Mouse (Mus musculus) neural tube, embryonic 11.5 days (tissue): ENCODE measurements around the gene Pex14. TPM values are rescaled to one million over a fixed set of nuclear protein-coding genes. Genes with fewer than 3 reads are reported as not detected.

Experiments used
- ATAC-seq: fragments of 200-750 bp; cut with Nextera tagmentation; 2 replicates; pipeline ENCODE4 v1.8.0; 2017; ENCODE audit warnings: moderate number of reproducible peaks, mild to moderate bottlenecking, moderate TSS enrichment, moderate library complexity; ENCODE audit not compliant: insufficient read depth, low FRiP score, low TSS enrichment
- DNase-seq: peaks from one replicate; pipeline ENCODE4 v3.0.0-alpha.2; 2015; ENCODE audit warnings: low spot score
- H3K27ac ChIP-seq: fragments of 300-500 bp; sonication (generic); 2 replicates; pipeline ENCODE4 v1.5.1; 2014; ENCODE audit warnings: low read depth, mild to moderate bottlenecking, low read length
- H3K27me3 ChIP-seq: fragments of 300-500 bp; sonication (generic); 2 replicates; pipeline ENCODE4 v1.6.1; 2014; ENCODE audit warnings: mild to moderate bottlenecking, low read length, mixed read lengths; ENCODE audit not compliant: control insufficient read depth, insufficient read depth
- H3K36me3 ChIP-seq: fragments of 300-500 bp; sonication (generic); 2 replicates; pipeline ENCODE4 v1.6.1; 2014; ENCODE audit warnings: mild to moderate bottlenecking, low read length, moderate library complexity, mixed read lengths; ENCODE audit not compliant: control insufficient read depth, insufficient read depth
- H3K4me1 ChIP-seq: fragments of 300-500 bp; sonication (generic); 2 replicates; pipeline ENCODE4 v1.6.1; 2014; ENCODE audit warnings: low read length, mixed read lengths; ENCODE audit not compliant: control insufficient read depth, insufficient read depth
- H3K4me2 ChIP-seq: fragments of 300-500 bp; sonication (generic); 2 replicates; pipeline ENCODE4 v1.6.1; 2014; ENCODE audit warnings: low read depth, mild to moderate bottlenecking, moderate library complexity
- H3K4me3 ChIP-seq: fragments of 300-500 bp; sonication (generic); 2 replicates; pipeline ENCODE4 v1.5.1; 2014; ENCODE audit warnings: low read depth, low read length
- H3K9ac ChIP-seq: fragments of 300-500 bp; sonication (generic); 2 replicates; pipeline ENCODE4 v1.6.1; 2014; ENCODE audit warnings: mild to moderate bottlenecking, low read length
- H3K9me3 ChIP-seq: fragments of 300-500 bp; sonication (generic); 2 replicates; pipeline ENCODE4 v1.6.1; 2016; ENCODE audit warnings: low read length; ENCODE audit not compliant: control insufficient read depth
- WGBS: fragments of 180-500 bp; shearing (Covaris S2); extraction: QIAGEN DNeasy Blood & Tissue Kit; methylation state at CpG from one replicate; pipeline ENCODE4 v1.1.7; 2014; 5-methylcytosine and 5-hydroxymethylcytosine counted together
- polyA plus RNA-seq: library from polyadenylated mRNA; unstranded; fragments of >200 nt; fragmentation: Nextera tagmentation; extraction: Ambion mirVana; gene quantifications from 2 replicates; pipeline ENCODE4 v1.2.1, GENCODE M21; 2014

Gene Pex14
- polyA plus RNA-seq, 1 experiment from 2014 or later: 43.0 TPM

GRCm38 (mm10) chr4:149091364-149091763, 8.3 kb downstream of the Pex14 start:
- no peaks in the 10 kb centered on the region for H3K9me3 ChIP-seq
- DNase-seq (no peak), ATAC-seq (no peak)
- H3K4me2 ChIP-seq: no peak overlapping the region
- WGBS: 92% methylated on average over 8 of the region's 8 CpGs
- no peaks in the 10 kb centered on the region for H3K4me1 ChIP-seq
- no peaks in the 10 kb centered on the region for H3K27me3 ChIP-seq
- no peak overlapping the region for H3K4me3 ChIP-seq
- no peak overlapping the region for H3K27ac ChIP-seq
- no peak overlapping the region for H3K9ac ChIP-seq
- H3K36me3 ChIP-seq: no peaks in the 10 kb centered on the region; the same call in 1 of the 2 replicates

GRCm38 (mm10) chr4:149085381-149085780, 14.3 kb downstream of the Pex14 start:
- no peak overlapping the region for H3K4me3 ChIP-seq
- H3K4me2 ChIP-seq: no peak overlapping the region
- no peak overlapping the region for H3K9ac ChIP-seq
- H3K36me3 ChIP-seq: no peaks in the 10 kb centered on the region
- H3K27me3 ChIP-seq: no peaks in the 10 kb centered on the region
- no peak for DNase-seq
- H3K4me1 ChIP-seq: no peaks in the 10 kb centered on the region
- WGBS: 85% methylated on average over 5 of the region's 5 CpGs
- no peak for ATAC-seq
- no peaks in the 10 kb centered on the region for H3K9me3 ChIP-seq
- H3K27ac ChIP-seq: no peak overlapping the region

- DNase-seq (no peak), ATAC-seq (no peak)
- no peak overlapping the region for H3K4me2 ChIP-seq
- no peak overlapping the region for H3K4me3 ChIP-seq
- H3K9me3 ChIP-seq: no peaks in the 10 kb centered on the region
- 84% methylated on average over 17 of the region's 17 CpGs for WGBS
- no peaks in the 10 kb centered on the region for H3K4me1 ChIP-seq
- H3K27me3 ChIP-seq: no peaks in the 10 kb centered on the region
- H3K9ac ChIP-seq: no peak overlapping the region
- no peak overlapping the region for H3K27ac ChIP-seq
- no peaks in the 10 kb centered on the region for H3K36me3 ChIP-seq
Measured at GRCm38 (mm10) chr4:149081528-149081927, 18.1 kb downstream of the Pex14 start.

- DNase-seq (no peak), ATAC-seq (no peak)
- H3K27me3 ChIP-seq: no peaks in the 10 kb centered on the region
- no peaks in the 10 kb centered on the region for H3K9me3 ChIP-seq
- 93% methylated on average over 8 of the region's 8 CpGs for WGBS
- no peaks in the 10 kb centered on the region for H3K4me1 ChIP-seq
- H3K27ac ChIP-seq: no peak overlapping the region
- 0 out of 2 replicates have a peak, but pooled peaks cover 2% of the 10 kb centered on the region for H3K36me3 ChIP-seq
- H3K4me2 ChIP-seq: no peak overlapping the region
- H3K4me3 ChIP-seq: no peak overlapping the region
- H3K9ac ChIP-seq: no peak overlapping the region
Measured at GRCm38 (mm10) chr4:149080111-149080510, 19.6 kb downstream of the Pex14 start.

- no peak overlapping the region for H3K9ac ChIP-seq
- no peaks in the 10 kb centered on the region for H3K4me1 ChIP-seq
- DNase-seq (no peak), ATAC-seq (no peak)
- no peaks in the 10 kb centered on the region for H3K27me3 ChIP-seq
- no peak overlapping the region for H3K4me3 ChIP-seq
- no peak overlapping the region for H3K4me2 ChIP-seq
- no peaks in the 10 kb centered on the region for H3K9me3 ChIP-seq
- WGBS: 84% methylated on average over 6 of the region's 6 CpGs
- 0 out of 2 replicates have a peak, but pooled peaks cover 2% of the 10 kb centered on the region for H3K36me3 ChIP-seq
- H3K27ac ChIP-seq: no peak overlapping the region
Measured at GRCm38 (mm10) chr4:149079629-149080028, 20.0 kb downstream of the Pex14 start.

- DNase-seq: no peak
- H3K27me3 ChIP-seq: no peaks in the 10 kb centered on the region
- H3K9ac ChIP-seq: no peak overlapping the region
- 0 out of 2 replicates have a peak, but pooled peaks cover 2% of the 10 kb centered on the region for H3K36me3 ChIP-seq
- no peaks in the 10 kb centered on the region for H3K9me3 ChIP-seq
- no peak overlapping the region for H3K27ac ChIP-seq
- no peak overlapping the region for H3K4me3 ChIP-seq
- ATAC-seq: no peak
- 60% methylated on average over 4 of the region's 4 CpGs for WGBS
- no peaks in the 10 kb centered on the region for H3K4me1 ChIP-seq
- H3K4me2 ChIP-seq: no peak overlapping the region
Measured at GRCm38 (mm10) chr4:149078261-149078660, 21.4 kb downstream of the Pex14 start.

- DNase-seq: peak; percentile 74
- peak; percentile 53 for ATAC-seq
- Histone ChIP-seq H3K4me1 (no peaks in the 10 kb centered on the region), H3K4me2 (no peak overlapping the region), H3K27me3 (no peaks in the 10 kb centered on the region), H3K4me3 (no peak overlapping the region), H3K9ac (no peak overlapping the region), H3K36me3 (0 out of 2 replicates have a peak, but pooled peaks cover 2% of the 10 kb centered on the region), H3K9me3 (no peaks in the 10 kb centered on the region), H3K27ac (no peak overlapping the region)
- 39% methylated on average over 10 of the region's 10 CpGs for WGBS
Measured at GRCm38 (mm10) chr4:149075871-149076575, 23.7 kb downstream of the Pex14 start.

GRCm38 (mm10) chr4:149075073-149075472, 24.6 kb downstream of the Pex14 start:
- ATAC-seq (no peak), DNase-seq (no peak)
- Histone ChIP-seq H3K27me3 (no peaks in the 10 kb centered on the region), H3K4me1 (no peaks in the 10 kb centered on the region), H3K36me3 (0 out of 2 replicates have a peak, but pooled peaks cover 2% of the 10 kb centered on the region), H3K9me3 (no peaks in the 10 kb centered on the region), H3K4me3 (no peak overlapping the region), H3K9ac (no peak overlapping the region), H3K27ac (no peak overlapping the region), H3K4me2 (no peak overlapping the region)
- WGBS: 93% methylated on average over 13 of the region's 13 CpGs
